Mouse (Mus musculus): Measurements from ENCODE around the gene Btn2a2.

Gene Btn2a2

GRCm38 (mm10) chr13:23428166-23428993, 60.3 kb downstream of the Btn2a2 start:
- DNase-seq (ENCODE audit: extremely low spot score, low spot score): no peak

All from neural tube, embryonic 10.5 days (tissue).